Mouse (Mus musculus) midbrain, embryonic 16.5 days (tissue): Measurements from ENCODE around the gene Med11. TPM values are rescaled to one million over a fixed set of nuclear protein-coding genes. Genes with fewer than 3 reads are reported as not detected.

ENCODE experiments used
- microRNA-seq: library from miRNA; unstranded; fragments of <30 nt; microRNA quantifications from one replicate; pipeline ENCODE4, GENCODE M21; 2017
- polyA plus RNA-seq: library from polyadenylated mRNA; unstranded; fragments of >200 nt; fragmentation: Nextera tagmentation; extraction: Ambion mirVana; gene quantifications from 2 replicates; pipeline ENCODE4 v1.2.1, GENCODE M21; 2015

Gene Med11
- polyA plus RNA-seq, 1 experiment from 2014 or later: 44.1 TPM

Small RNA genes within 50 kb of the gene (microRNA-seq; reads per million reads assigned to microRNA genes)
- gene Mir7115: 0.69 reads per million

Other genes with a start within 250 kb of the Med11 start
- 6.9 and 7.8 TPM in 2 replicates for gene Slc16a11, start 239.2 kb upstream of the Med11 start, polyA plus RNA-seq
- 12.7 and 13.6 TPM in 2 replicates for gene Slc16a13, start 230.9 kb upstream of the Med11 start, polyA plus RNA-seq
- 5.1 and 5.3 TPM in 2 replicates for gene Bcl6b, start 222.1 kb upstream of the Med11 start, polyA plus RNA-seq
- 165 and 167 TPM in 2 replicates for gene 0610010K14Rik, start 214.0 kb upstream of the Med11 start, polyA plus RNA-seq
- 12.0 and 12.7 TPM in 2 replicates for gene Gm21988, start 212.1 kb upstream of the Med11 start, polyA plus RNA-seq
- gene Rnasek, start 212.1 kb upstream of the Med11 start, polyA plus RNA-seq: 368 and 379 TPM in 2 replicates
- 0.34 and 0.49 TPM in 2 replicates for gene Alox12, start 196.6 kb upstream of the Med11 start, polyA plus RNA-seq
- gene Alox12e, start 129.3 kb upstream of the Med11 start, polyA plus RNA-seq: not detected in 2 replicates
- gene Alox15, start 99.9 kb upstream of the Med11 start, polyA plus RNA-seq: 0.09 and 0.18 TPM in 2 replicates
- gene Pelp1, start 41.9 kb upstream of the Med11 start, polyA plus RNA-seq: 33.0 and 35.0 TPM in 2 replicates
- gene Arrb2, start 19.3 kb upstream of the Med11 start, polyA plus RNA-seq: 52.6 and 58.9 TPM in 2 replicates
- 0.35 and 0.49 TPM in 2 replicates for gene Zmynd15, start 7.5 kb downstream of the Med11 start, polyA plus RNA-seq
- gene Cxcl16, start 8.1 kb downstream of the Med11 start, polyA plus RNA-seq: 1.7 and 2.6 TPM in 2 replicates
- 6.1 and 6.2 TPM in 2 replicates for gene Tm4sf5, start 53.3 kb downstream of the Med11 start, polyA plus RNA-seq
- 0.45 TPM in 1 of 2 replicates, not detected in the other for gene Vmo1, start 62.7 kb downstream of the Med11 start, polyA plus RNA-seq
- 0.29 TPM in 1 of 2 replicates, not detected in the other for gene Gltpd2, start 67.3 kb downstream of the Med11 start, polyA plus RNA-seq
- 719 and 737 TPM in 2 replicates for gene Psmb6, start 73.4 kb downstream of the Med11 start, polyA plus RNA-seq
- gene Gm40193, start 81.0 kb downstream of the Med11 start, polyA plus RNA-seq: not detected in 2 replicates
- 17.9 and 19.6 TPM in 2 replicates for gene Pld2, start 88.1 kb downstream of the Med11 start, polyA plus RNA-seq
- 16.7 and 18.2 TPM in 2 replicates for gene Mink1, start 111.0 kb downstream of the Med11 start, polyA plus RNA-seq
- gene 4930544D05Rik, start 163.9 kb downstream of the Med11 start, polyA plus RNA-seq: not detected in 2 replicates
- not detected in 2 replicates for gene Chrne, start 167.3 kb downstream of the Med11 start, polyA plus RNA-seq
- 0.12 and 0.21 TPM in 2 replicates for gene Gp1ba, start 187.2 kb downstream of the Med11 start, polyA plus RNA-seq
- 105 TPM in 2 replicates for gene Rnf167, start 195.3 kb downstream of the Med11 start, polyA plus RNA-seq
- 171 and 174 TPM in 2 replicates for gene Slc25a11, start 195.6 kb downstream of the Med11 start, polyA plus RNA-seq
- gene Pfn1, start 202.7 kb downstream of the Med11 start, polyA plus RNA-seq: 617 and 632 TPM in 2 replicates
- 6.0 and 8.1 TPM in 2 replicates for gene Eno3, start 205.3 kb downstream of the Med11 start, polyA plus RNA-seq
- 151 and 157 TPM in 2 replicates for gene Spag7, start 217.5 kb downstream of the Med11 start, polyA plus RNA-seq
- 22.1 and 22.4 TPM in 2 replicates for gene Camta2, start 236.2 kb downstream of the Med11 start, polyA plus RNA-seq
- gene Inca1, start 248.2 kb downstream of the Med11 start, polyA plus RNA-seq: 1.2 and 1.5 TPM in 2 replicates
- 1.3 and 1.5 TPM in 2 replicates for gene Kif1c, start 248.6 kb downstream of the Med11 start, polyA plus RNA-seq